Mouse (Mus musculus) kidney, postnatal 0 days (tissue): Measurements from ENCODE around the gene Rufy4. TPM values are rescaled to one million over a fixed set of nuclear protein-coding genes. Genes with fewer than 3 reads are reported as not detected.

Experiments used
- ATAC-seq: fragments of 200-750 bp; cut with Nextera tagmentation; replicated peaks from 2 replicates; pipeline ENCODE4 v1.8.0; 2017; ENCODE audit warnings: low read depth, moderate number of reproducible peaks, moderate TSS enrichment, moderate library complexity; ENCODE audit not compliant: low FRiP score
- DNase-seq: peaks from one replicate; pipeline ENCODE4 v3.0.0-alpha.2; 2016; ENCODE audit warnings: low spot score
- H3K27ac ChIP-seq: fragments of 300-500 bp; sonication (generic); 2 replicates; pipeline ENCODE4 v1.5.1; 2014; ENCODE audit warnings: mild to moderate bottlenecking
- H3K27me3 ChIP-seq: fragments of 300-500 bp; sonication (generic); 2 replicates; pipeline ENCODE4 v1.6.1; 2014; ENCODE audit warnings: low read length, mixed read lengths; ENCODE audit not compliant: insufficient read depth
- H3K36me3 ChIP-seq: fragments of 300-500 bp; sonication (generic); 2 replicates; pipeline ENCODE4 v1.6.1; 2014; ENCODE audit warnings: low read length, mixed read lengths; ENCODE audit not compliant: insufficient read depth
- H3K4me1 ChIP-seq: fragments of 300-500 bp; sonication (generic); replicated peaks from 2 replicates; pipeline ENCODE4 v1.6.1; 2014; ENCODE audit warnings: antibody characterized with exemption, low read length, mixed read lengths; ENCODE audit not compliant: insufficient read depth
- H3K4me2 ChIP-seq: fragments of 300-500 bp; sonication (generic); 2 replicates; pipeline ENCODE4 v1.6.1; 2014; ENCODE audit warnings: mild to moderate bottlenecking, low read length, moderate library complexity, mixed read lengths
- H3K4me3 ChIP-seq: fragments of 300-500 bp; sonication (generic); replicated peaks from 2 replicates; pipeline ENCODE4 v1.5.1; 2014; ENCODE audit warnings: low read depth, low read length
- H3K9ac ChIP-seq: fragments of 300-500 bp; sonication (generic); 2 replicates; pipeline ENCODE4 v1.6.1; 2014; ENCODE audit warnings: low read depth, low read length
- H3K9me3 ChIP-seq: fragments of 300-500 bp; sonication (generic); replicated peaks from 2 replicates; pipeline ENCODE4 v1.6.1; 2016; ENCODE audit warnings: low read length, inconsistent platforms, mixed read lengths
- CTCF ChIP-seq: IDR thresholded peaks from 2 replicates; pipeline ENCODE4 v1.5.1; 2016; ENCODE audit warnings: antibody characterized with exemption, low read depth, mild to moderate bottlenecking, moderate library complexity
- WGBS: fragments of 180-500 bp; shearing (Covaris S2); extraction: QIAGEN DNeasy Blood & Tissue Kit; methylation state at CpG from one replicate; pipeline ENCODE4 v1.1.7; 2014; 5-methylcytosine and 5-hydroxymethylcytosine counted together
- polyA plus RNA-seq: library from polyadenylated mRNA; unstranded; fragments of >200 nt; fragmentation: Nextera tagmentation; extraction: Ambion mirVana; gene quantifications from 2 replicates; pipeline ENCODE4 v1.2.1, GENCODE M21; 2015

Gene Rufy4
- polyA plus RNA-seq, 1 experiment from 2014 or later, result 0.07 TPM

GRCm38 (mm10) chr1:74084752-74085151 lies 40.6 kb upstream of the Rufy4 start:
- DNase-seq (no peak), ATAC-seq (peak; percentile 45; the same call in 1 of the 2 replicates)
- Histone ChIP-seq H3K4me2 (no peak overlapping the region), H3K27ac (peak overlapping the region; percentile 64), H3K27me3 (no peaks in the 10 kb centered on the region), H3K9me3 (no peaks in the 10 kb centered on the region), H3K9ac (no peak overlapping the region), H3K36me3 (no peaks in the 10 kb centered on the region), H3K4me1 (peaks cover 24% of the 10 kb centered on the region), H3K4me3 (no peak overlapping the region)
- WGBS, result 32% methylated on average over 5 of the region's 5 CpGs
- TF ChIP-seq CTCF, result no peak

GRCm38 (mm10) chr1:74085566-74085965 lies 39.8 kb upstream of the Rufy4 start:
- Histone ChIP-seq H3K27me3 (no peaks in the 10 kb centered on the region), H3K4me1 (peaks cover 24% of the 10 kb centered on the region), H3K27ac (no peak overlapping the region), H3K4me2 (no peak overlapping the region), H3K9me3 (no peaks in the 10 kb centered on the region), H3K36me3 (no peaks in the 10 kb centered on the region), H3K9ac (no peak overlapping the region), H3K4me3 (no peak overlapping the region)
- DNase-seq, result no peak
- 89% methylated on average over 7 of the region's 7 CpGs for WGBS
- no peak for ATAC-seq
- TF ChIP-seq CTCF, result no peak

GRCm38 (mm10) chr1:74088569-74088968 lies 36.8 kb upstream of the Rufy4 start:
- no peaks in the 10 kb centered on the region for H3K36me3 ChIP-seq
- no peak overlapping the region for H3K4me2 ChIP-seq
- 88% methylated on average over 1 of the region's 1 CpGs for WGBS
- H3K9me3 ChIP-seq, result no peaks in the 10 kb centered on the region
- no peak overlapping the region for H3K27ac ChIP-seq
- ATAC-seq, result no peak
- no peak for TF ChIP-seq CTCF
- no peak overlapping the region for H3K9ac ChIP-seq
- H3K4me3 ChIP-seq, result no peak overlapping the region
- H3K4me1 ChIP-seq, result peaks cover 23% of the 10 kb centered on the region
- no peak for DNase-seq
- H3K27me3 ChIP-seq, result no peaks in the 10 kb centered on the region

- H3K9ac ChIP-seq, result peak overlapping the region; percentile 28; the same call in 1 of the 2 replicates
These were observed 35.0 kb upstream of the Rufy4 start for GRCm38 (mm10) chr1:74090329-74090728.

GRCm38 (mm10) chr1:74091138-74091537 lies 34.2 kb upstream of the Rufy4 start:
- peak overlapping the region; percentile 68 for H3K27ac ChIP-seq
- DNase-seq (no peak), ATAC-seq (no peak)
- no peaks in the 10 kb centered on the region for H3K27me3 ChIP-seq
- H3K9me3 ChIP-seq, result no peaks in the 10 kb centered on the region
- peaks cover 12% of the 10 kb centered on the region; the same call in 1 of the 2 replicates for H3K4me1 ChIP-seq
- WGBS, result 26% methylated on average over 6 of the region's 7 CpGs
- peak overlapping the region; percentile 21 for H3K4me3 ChIP-seq
- H3K36me3 ChIP-seq, result no peaks in the 10 kb centered on the region
- H3K4me2 ChIP-seq, result peak overlapping the region; percentile 45
- H3K9ac ChIP-seq, result 0 out of 2 replicates have a peak overlapping the region, but pooled peaks have one; percentile 27
- TF ChIP-seq CTCF, result no peak

More at GRCm38 (mm10) chr1:74090329-74090728, 35.0 kb upstream of the Rufy4 start:
- no peaks in the 10 kb centered on the region for H3K36me3 ChIP-seq
- no peak for DNase-seq
- 23% methylated on average over 7 of the region's 7 CpGs for WGBS
- peak overlapping the region; percentile 21 for H3K4me3 ChIP-seq
- no peak for TF ChIP-seq CTCF
- peaks cover 12% of the 10 kb centered on the region; the same call in 1 of the 2 replicates for H3K4me1 ChIP-seq
- ATAC-seq, result no peak
- H3K27ac ChIP-seq, result no peak overlapping the region
- no peaks in the 10 kb centered on the region for H3K9me3 ChIP-seq
- H3K4me2 ChIP-seq, result peak overlapping the region; percentile 45
- H3K27me3 ChIP-seq, result no peaks in the 10 kb centered on the region

- H3K27me3 ChIP-seq, result no peaks in the 10 kb centered on the region
- no peak for TF ChIP-seq CTCF
- H3K4me3 ChIP-seq, result no peak overlapping the region
- peaks cover 12% of the 10 kb centered on the region; the same call in 1 of the 2 replicates for H3K4me1 ChIP-seq
- H3K9me3 ChIP-seq, result no peaks in the 10 kb centered on the region
- no peaks in the 10 kb centered on the region for H3K36me3 ChIP-seq
- 37% methylated on average over 6 of the region's 6 CpGs for WGBS
- peak overlapping the region; percentile 68 for H3K27ac ChIP-seq
- ATAC-seq (no peak), DNase-seq (no peak)
- no peak overlapping the region for H3K9ac ChIP-seq
- H3K4me2 ChIP-seq, result peak overlapping the region; percentile 45; the same call in 1 of the 2 replicates
These were observed 33.6 kb upstream of the Rufy4 start for GRCm38 (mm10) chr1:74091611-74092224.
